Mouse (Mus musculus) mouse embryonic stem cell (cell line): Measurements from ENCODE around the gene Krt82.

Source experiments
- in situ Hi-C, 2 experiments: fragments of 300-500 bp; cut with MboI; formaldehyde crosslinking; loops; 1 replicate in 1 of 2; 3 replicates in 1 of 2; pipeline ENCODE4 v1.14.3; 2019 to 2020; ENCODE audit warnings: low sequenced_read_pairs in 2 of 2, low pct_unique_long_range_greater_than_20kb in 1 of 2, mixed read lengths in 1 of 2; ENCODE audit not compliant: unreplicated experiment in 1 of 2

Gene Krt82

DNA sequence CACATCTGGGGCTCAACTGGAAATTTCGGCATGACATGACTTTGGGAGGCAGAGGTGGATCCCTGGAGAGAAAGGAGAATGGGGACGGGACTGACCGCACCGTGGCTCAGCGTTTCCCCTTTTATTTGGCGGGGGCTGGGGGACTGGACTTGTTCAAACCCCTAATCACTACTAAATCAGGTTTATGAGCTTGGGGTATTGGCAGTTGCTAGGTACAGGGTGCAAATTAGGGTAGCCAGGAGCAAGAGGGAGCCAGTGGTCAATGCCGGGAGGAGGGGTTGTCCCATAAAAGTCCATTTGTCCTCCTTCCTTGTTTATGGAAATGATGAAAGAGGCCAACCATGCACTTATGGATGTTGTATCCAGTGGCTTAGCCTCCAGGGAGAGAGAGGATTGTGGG lies at the start of gene Krt82:
TSS of gene Krt82 (minus strand) at position 101 of the 400 bp plus-strand sequence.
- in situ Hi-C loops: no loop called here

DNA sequence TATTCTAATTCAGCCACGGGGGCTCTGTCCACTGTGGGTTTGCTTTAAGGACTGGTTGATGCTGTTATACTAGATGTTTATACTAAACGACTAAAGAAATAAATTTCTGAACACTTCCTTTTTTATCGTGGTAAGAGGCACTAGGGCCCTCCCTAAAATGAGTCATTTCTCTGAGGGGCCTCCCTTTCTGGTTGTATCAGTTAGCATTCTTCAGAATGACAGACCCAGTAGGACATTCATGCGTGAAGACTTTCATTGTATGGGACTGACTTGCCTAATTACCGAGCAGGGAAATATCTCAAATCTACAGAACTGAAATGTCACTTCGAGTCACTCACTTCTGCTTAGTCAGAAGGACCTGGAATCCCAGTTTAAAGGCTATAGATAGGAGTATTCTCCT lies 48.7 kb upstream of the Krt82 start:
- in situ Hi-C loops: no loop called here

DNA sequence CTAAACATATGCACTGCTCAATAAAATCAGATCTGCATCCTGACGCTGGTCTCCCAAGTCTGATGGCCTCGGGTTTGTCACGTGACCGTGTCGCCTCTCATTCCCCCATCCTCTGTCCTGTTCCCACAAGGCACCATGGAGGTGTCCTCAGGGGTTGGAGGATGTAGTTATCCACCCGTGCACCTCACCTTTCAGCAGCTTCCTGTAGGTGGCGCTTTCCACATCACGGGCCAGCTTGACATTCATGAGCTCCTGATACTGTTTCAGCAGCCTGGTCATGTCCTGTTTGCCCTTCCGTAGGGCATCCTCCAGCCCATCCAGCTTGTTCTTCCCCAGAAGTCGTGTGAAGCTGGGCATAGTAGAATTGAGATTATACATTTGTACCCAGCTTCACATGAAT lies 37.7 kb upstream of the Krt82 start:
- in situ Hi-C loops: no loop called here

DNA sequence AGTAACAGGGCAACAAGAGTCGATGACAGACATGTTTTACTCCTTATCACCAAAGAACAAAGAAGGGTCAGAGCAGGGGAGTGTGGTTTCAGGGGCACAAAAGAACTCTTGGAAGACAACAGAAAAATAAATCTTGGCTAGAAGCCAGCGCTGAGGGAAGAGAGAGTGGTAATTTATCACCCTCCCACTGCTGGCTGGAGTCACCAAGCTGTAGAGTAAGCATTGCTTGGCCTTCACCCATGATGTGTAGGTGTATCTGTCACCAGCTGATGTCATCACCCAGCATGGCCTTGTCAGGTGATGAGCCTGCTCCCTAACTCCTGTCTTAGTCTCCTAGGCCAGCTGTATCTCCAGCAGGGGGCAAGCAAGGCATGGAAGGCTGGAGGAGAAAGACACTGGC lies 34.0 kb upstream of the Krt82 start:
- in situ Hi-C loops: no loop called here

DNA sequence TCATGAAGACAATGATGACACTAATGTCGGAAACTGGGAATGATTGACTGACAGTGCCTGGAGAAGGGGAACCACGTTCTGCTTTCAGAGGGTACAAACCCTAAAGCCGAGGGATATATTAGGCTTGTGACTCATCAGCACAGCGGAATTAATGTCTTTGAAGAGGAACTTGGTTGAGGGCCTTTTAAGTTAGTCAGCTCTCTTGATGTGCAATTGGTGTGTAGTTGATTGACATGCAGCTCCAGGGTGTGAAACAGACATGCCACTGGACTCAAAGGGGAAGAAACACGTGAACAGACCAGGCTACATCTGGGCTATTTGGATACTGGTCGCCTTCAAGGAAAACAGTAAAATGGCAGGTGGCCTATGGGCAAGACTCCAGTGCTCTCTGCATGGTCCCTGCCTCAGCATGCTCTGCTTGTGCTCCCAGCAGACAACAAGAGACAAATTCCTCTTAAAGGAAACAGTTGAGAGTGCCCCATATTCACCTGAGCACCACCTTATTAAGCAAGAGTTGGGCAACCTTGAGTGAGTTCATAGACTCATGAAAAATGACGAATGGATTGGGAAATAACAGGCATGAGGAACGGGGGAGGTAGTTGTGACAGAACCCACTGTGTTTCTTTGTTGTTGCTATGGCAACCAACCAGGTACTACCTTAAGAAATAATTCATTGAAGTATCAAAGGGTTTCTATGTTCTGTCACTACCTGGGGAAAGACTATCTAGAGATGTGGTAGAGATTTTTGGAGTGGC lies 32.9 kb upstream of the Krt82 start:
- in situ Hi-C loops: no loop called here

DNA sequence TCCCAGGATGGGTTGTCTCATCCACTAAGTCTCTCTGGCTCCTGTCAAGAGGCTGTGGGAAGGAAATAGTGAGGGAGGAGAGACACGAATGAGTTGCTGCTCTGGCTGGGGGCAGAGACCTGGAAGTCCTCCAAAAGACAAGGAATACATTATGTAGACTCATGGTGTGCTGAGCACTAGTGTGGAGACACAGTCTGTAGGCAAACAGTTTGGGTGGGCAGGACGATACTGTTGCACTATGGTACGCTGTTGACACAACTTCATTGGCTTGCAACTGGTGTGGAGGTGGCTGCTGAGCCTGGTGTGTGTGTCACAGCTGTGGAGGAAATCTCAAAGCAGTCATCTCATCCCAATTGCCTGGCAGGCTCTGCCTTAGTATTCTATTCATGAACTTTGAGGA lies 31.2 kb upstream of the Krt82 start:
- in situ Hi-C loops: no loop called here

DNA sequence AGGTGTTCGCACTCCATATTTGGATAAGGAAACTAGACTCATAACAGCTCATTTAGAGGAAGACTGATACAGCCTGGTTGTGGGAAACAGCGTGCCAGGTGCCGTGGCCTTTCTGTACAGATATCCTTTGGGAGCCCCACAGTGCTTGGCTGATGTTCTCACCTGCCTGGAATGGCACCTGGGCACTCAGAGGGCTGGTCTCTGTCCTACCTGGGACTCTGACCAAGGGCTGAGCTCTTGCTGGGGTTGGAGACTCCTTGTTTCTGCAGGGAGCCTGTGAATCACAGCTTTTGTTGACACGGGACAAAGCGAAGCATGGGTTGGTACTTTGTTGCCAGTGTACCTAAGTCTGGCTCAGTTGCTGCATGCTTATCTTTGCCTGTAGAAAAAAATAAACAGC lies 25.0 kb upstream of the Krt82 start:
- in situ Hi-C loops: no loop called here

DNA sequence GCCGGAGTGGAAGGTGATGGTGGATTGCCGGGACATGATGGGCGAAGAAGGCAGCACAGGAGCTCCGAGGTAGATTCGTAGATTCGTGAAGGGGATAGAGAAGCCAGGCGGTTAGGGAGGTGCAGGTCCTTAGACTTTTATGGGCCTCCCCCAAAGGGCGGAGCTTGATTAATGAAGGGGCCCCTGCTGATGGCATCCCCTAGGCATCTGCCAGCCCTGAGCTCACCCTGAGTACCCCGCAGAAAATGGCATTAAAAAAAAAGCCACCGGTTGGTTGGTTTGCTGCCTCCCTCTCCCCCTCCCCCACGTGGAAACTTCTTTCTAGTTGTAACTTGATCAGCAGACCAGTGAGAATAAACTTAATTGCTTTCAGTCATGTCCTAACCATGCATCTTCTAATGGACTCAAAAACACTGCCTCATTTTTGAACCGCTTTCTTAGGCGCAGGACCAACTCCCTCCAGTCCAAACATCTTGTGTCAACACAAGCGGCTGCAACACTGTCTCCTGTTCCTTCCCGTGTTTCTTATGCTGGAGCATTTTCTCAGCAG lies 23.4 kb upstream of the Krt82 start, which contains the start of gene Krt75:
TSS of gene Krt75 (minus strand) at position 109 of the 550 bp plus-strand sequence.
- in situ Hi-C loops: no loop called here

DNA sequence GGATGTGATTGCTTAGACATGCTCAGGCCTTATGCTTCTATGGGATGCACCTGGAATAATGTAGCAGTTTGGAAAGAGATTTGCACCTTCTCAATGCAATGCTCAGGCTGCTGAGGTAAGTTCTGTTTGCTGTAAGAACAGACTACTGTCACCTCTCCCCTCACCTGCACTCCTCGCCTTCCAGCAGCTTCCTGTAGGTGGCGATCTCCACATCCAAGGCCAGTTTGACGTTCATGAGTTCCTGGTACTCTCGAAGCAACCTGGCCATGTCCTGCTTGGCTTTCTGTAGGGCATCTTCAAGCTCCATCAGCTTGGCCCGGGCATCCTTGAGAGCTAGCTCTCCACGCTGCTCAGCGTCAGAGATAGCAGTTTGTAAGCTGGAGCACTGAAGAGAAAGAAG lies 17.3 kb upstream of the Krt82 start:
- in situ Hi-C loops: no loop called here

DNA sequence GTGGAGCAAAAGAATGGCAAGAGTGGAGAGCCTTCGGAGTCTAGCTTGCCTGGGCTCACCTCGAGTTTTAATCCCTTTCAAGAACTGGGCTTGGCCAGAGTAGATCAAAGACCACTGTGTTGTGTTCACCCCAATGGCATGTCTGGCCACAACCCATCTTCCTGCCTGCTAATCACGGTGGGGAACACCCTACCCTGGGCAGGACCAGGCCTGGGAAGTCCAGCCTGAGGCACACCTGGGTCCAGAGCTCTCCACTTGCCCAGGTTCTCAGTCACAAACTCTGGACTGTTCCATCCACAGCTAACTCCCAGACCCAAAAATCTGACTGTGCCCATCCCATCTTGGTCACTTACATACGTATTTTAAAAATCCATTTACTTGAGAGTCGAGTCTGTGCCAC lies 12.4 kb upstream of the Krt82 start, which contains the start of gene Krt90:
TSS of gene Krt90 (minus strand) at position 101 of the 400 bp plus-strand sequence.
- in situ Hi-C loops: no loop called here

DNA sequence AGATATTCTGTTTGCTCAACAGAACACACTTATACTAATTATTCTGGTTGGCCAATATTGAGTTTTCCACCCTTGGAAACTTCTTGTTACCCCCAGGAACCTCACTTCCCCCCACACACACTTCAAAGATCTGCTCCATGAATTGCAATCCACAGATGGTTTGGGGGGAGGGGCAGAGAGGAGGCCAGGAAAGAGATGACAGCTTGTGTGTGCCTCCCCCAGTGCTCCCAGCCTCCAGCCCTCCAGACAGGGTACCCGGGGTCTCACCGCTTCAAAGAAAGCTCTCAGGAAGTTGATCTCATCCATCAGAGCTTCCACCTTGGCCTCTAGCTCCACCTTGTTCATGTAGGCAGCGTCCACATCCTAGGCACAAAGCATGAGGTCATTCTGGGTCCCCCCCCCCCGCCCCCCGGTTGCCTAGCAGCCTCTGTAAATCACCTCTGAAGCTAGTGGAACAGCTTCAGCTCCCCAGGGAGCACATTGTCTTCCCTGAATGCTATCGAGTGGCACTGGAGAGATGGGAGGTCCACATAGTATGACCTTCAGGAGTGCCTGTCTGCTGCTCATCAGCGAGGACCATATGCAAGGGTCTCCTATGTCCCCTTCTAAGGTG lies 7.7 kb upstream of the Krt82 start:
- in situ Hi-C loops: no loop called here

DNA sequence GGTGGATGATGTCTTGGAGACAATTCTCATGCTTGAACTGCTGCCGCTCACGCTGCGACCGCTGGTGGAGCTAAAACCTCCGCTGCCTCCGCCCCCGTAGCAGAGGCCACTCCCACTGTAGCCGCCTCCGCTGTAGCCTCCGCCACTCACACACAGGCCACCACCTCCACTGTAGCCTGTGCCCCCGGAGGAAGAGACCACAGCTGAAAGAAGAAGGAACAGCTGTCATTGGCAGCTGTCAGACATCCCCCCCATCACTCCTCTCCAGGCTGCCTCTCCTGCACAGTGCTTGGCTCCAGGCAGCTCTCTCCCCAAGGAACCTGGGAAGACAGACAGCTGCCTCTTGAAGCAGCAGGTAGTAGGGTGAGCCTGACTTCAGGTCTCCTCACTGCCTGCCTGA lies 2.7 kb upstream of the Krt82 start:
- in situ Hi-C loops: no loop called here

DNA sequence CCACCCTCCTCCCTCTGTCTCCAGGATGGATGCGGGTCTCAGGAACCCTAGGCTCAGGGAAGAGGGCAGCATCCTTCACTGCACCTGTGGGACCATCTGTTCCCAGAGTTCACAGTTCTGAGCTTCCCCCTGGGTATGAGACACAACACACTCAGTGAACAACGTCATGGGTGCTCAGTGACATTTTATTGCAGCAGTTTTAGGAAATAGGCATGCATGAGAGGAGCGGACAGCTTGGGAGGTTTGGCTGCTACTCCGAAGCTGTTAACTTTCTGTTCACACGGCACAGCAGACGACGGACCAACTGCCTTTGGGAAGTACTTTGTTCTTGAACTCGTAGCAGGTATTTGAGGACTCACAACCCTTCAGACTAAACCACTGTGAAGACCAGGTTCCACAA lies 1.7 kb upstream of the Krt82 start:
- in situ Hi-C loops: no loop called here

DNA sequence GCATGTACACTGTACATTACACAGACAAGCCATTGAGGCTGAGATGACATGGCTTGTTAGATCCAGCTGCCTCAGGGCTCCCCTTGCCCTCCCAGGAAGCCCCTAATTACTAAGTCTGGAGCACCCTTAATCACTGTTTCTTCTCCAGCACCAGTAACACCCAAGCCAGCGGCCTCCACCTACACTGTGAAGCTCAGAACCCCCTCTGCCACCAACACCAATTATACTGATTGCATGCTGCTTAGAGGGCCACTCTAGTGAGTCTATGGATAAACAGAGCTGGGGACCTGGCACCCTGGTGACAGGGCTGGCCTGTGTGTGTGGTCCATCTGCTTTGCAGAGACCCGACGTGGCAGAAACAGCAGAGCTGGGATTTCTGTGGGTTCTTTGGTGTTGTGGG lies 6.0 kb downstream of the Krt82 start:
- in situ Hi-C loops: no loop called here

DNA sequence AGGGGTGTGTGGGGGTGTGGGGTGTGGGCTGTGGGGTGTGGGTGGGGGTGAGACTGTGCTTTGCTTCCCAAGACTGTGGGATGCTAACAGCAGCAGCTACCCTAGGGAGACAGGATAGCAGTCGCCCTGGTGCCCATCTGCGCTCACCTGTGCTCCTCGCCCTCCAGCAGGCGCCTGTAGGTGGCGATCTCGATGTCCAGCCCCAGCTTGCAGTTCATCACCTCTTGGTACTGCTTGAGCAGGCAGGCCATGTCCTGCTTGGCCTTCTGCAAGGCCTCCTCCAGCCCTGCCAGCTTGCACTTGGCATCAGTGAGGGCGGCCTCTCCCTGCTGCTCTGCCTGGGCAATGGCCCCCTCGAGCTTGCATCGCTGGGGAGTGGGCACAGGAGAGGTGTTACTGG lies 7.9 kb downstream of the Krt82 start:
- in situ Hi-C loops: no loop called here

DNA sequence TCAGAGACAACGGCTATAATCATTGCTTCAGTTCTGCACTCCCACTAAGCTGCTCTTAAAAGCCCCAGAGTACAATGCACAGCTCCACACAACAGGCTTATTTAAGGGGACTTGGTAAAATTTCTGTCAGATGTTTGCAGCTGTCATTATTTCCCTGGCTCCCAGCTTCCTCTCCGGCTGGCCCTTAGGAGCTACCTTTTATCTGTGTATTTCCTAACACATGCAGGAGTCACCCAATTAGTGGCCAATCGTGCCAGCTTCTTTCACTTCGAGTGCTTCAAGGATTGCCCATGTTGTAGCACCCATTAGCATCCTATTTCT lies 11.9 kb downstream of the Krt82 start:
- in situ Hi-C loops: no loop called here

DNA sequence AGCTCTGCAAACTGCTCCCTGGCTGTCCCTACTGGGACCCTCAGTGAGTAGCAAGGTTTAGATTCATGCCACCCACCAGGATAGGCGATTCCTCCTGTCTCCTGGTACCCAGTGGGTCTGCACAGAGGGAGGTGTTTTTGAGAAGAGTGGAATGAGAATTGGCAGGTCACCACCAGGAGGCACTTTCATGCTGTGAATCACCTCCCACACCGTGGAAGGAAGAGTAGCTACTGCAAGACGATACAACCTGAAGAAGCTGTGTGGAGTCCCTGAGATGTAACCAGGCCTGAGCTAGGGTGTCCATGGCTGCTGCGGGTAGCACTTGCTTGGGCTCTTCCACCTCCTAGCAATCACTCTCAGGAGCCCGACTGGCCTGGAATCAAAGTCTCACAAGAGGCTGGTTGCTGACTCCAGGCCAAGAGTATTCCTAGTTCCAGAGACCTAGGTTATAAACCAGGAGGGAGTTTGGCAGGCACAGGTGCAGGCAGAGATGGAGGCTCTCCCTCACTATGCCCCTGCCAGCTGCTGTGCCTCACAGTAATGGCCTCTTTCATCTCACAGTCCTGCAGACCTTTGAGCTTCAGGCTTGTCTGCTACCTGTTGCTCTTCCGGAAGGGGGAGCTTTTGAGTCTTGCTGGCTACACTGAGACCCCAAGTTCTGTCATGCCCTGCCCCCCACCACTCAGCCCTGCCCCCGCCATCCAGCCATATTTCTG lies 12.4 kb downstream of the Krt82 start:
- in situ Hi-C loops: no loop called here

DNA sequence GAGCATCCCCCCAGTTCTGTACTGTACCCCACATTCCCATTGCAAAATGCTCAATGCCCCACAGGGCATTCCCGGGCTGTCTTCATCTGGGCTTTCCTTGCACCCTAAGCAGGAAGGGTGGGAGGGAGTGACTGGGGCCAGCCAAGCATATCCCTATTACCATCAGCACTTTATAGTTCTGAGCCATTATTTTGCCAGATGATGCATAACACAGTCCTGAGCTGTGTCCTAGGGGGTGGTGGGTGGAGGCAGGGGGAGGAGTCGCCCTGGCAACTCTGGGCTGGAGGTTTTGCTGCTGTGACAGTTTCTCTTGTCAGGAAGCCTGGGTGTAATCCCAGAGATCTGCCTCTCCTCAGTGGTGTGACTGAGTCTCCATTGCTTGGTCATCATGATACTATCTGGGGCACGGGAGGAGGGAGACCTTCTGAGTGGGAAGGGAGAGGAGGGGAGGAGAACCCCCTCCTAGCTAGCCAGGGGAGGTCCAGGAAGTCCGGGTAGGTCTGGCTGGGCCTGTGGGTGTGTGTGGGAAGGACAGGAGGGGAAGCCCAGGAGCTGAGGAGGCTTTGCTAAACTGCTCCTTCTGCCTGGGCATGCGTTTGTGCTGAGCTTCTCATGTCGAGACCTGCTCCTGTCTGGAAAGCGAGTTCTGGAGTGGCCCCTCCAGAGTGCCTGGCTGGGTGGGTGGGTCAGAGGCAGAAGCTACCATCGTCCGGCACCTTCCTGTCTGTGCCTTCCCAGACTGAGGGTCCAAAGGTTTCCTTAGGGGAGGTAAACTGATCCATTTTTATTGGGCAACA lies 14.2 kb downstream of the Krt82 start:
- in situ Hi-C loops: no loop called here

DNA sequence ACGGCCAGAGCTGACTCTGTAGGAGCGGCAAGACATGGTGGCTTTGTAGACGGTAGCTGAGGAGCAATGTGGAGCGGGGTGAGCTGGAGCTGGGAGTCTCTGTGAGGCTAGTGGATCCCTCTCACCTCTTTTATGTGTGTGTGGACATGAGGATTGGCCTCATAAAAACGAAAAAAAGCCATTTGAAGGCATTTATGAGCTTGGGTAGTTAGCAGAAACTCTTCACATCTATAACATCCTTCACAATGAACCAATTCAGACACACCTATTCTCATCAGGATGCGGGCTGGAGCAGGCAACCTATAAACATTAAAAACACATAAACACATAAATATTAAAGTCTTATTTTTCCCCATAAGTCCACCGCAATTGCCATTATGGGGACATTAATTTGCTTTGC lies 17.7 kb downstream of the Krt82 start, which contains the start of gene Krt84:
TSS of gene Krt84 (minus strand) at position 101 of the 400 bp plus-strand sequence.
- in situ Hi-C loops: no loop called here
